Mouse (Mus musculus) ES-Bruce4 (cell line): Measurements from ENCODE around the gene Eif4ebp2.

Experiments
- CTCF ChIP-seq: IDR thresholded peaks from one replicate; pipeline ENCODE4 v1.8.1; 2011; ENCODE audit warnings: low read depth, low read length
- POLR2A ChIP-seq: IDR thresholded peaks from one replicate; pipeline ENCODE4 v1.8.1; 2011; ENCODE audit warnings: low read length; ENCODE audit not compliant: insufficient read depth

- no peak for TF ChIP-seq CTCF
- no peak for TF ChIP-seq POLR2A
Measured at GRCm38 (mm10) chr10:61416561-61416960, 35.9 kb downstream of the Eif4ebp2 start.
